Mouse (Mus musculus): ENCODE results near the gene H2al1o. TPM values are rescaled to one million over a fixed set of nuclear protein-coding genes. Genes with fewer than 3 reads are reported as not detected.
"Not testable (repeated sequence)": the region's sequence is repeated elsewhere in the genome, so short reads cannot be mapped to it uniquely, and the experiment has no call there.

H2al1o gene
- not detected for polyA plus RNA-seq (2012; fragmentation: generic; extraction: Trizol)
- long read RNA-seq, experiment 1, result 0 reads
- long read RNA-seq, experiment 2, result 0 reads

DNA sequence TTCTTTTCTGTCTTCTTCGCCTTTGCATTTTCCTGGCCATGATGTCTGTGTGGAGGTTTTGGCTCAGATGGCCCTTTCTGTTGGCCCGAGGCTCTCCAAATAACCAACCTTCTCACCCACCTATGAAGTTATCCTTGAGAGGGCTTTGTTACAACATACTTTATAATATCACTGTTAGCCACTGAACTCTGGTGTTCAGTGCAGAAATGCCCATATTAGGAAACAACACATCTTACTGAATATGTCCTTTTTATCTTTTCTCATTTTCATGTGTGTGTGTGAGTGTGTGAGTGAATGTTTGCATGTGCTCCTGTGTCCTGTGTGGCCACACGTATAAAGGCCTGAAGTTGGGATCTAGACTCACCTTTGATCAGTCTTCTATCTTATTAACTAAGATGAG lies at the start of gene H2al1o:
H2al1o (minus strand) TSS at position 101 of the 400 bp plus-strand sequence.
- not testable (repeated sequence) for H3K27me3 ChIP-seq (ENCODE audit: control insufficient read depth, insufficient read depth, insufficient read length); H3K79me2 ChIP-seq (ENCODE audit: control insufficient read depth, insufficient read depth); H3K4me3 ChIP-seq (ENCODE audit: insufficient read depth, poor library complexity, severe bottlenecking); H3K36me3 ChIP-seq (ENCODE audit: control insufficient read depth, insufficient read depth); H3ac ChIP-seq (ENCODE audit: control insufficient read depth, insufficient read length, low read depth); H3K79me3 ChIP-seq (ENCODE audit: low read depth)

DNA sequence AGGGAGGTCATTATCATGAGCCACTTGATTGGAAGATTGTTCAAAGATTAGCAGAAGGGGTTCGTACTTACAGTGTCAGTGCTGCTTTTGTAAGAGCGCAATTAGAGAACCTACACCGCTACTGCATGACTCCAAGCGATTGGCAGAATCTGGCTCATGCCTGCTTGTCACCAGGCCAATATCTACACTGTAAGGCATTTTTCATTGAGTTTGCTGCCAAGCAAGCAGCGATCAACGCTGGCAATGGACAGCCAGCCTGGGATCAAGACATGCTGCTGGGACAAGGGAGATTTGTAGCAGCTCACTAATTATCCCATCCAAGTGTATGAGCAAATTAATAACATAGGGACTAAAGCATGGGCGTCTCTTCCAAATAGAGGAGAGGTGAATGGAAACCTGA lies 25.8 kb upstream of the H2al1o start:
- not testable (repeated sequence) for H3K79me3 ChIP-seq (ENCODE audit: low read depth); H3K4me3 ChIP-seq (ENCODE audit: insufficient read depth, poor library complexity, severe bottlenecking); H3K27me3 ChIP-seq (ENCODE audit: control insufficient read depth, insufficient read depth, insufficient read length); H3ac ChIP-seq (ENCODE audit: control insufficient read depth, insufficient read length, low read depth); H3K79me2 ChIP-seq (ENCODE audit: control insufficient read depth, insufficient read depth); H3K36me3 ChIP-seq (ENCODE audit: control insufficient read depth, insufficient read depth)

DNA sequence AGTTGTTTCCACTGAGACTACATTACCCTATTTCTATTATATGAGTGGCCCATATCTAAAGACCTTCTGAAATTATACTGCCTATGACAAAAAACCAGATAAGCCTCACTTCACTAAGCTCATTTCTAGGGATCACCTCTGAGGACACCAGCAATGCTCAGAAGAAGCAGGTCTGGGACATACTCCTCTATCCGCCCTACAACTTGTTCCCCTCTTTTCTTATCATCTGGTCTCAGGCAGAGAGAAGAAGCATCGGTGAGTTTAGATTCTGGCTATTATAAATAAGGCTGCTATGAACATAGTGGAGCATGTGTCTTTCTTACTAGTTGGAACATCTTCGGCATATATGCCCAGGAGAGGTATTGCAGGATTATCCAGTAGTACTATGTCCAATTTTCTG lies 35.3 kb downstream of the H2al1o start:
- Histone ChIP-seq H3K4me3 (ENCODE audit: insufficient read depth, poor library complexity, severe bottlenecking) (no peak overlapping the region), H3K27me3 (ENCODE audit: control insufficient read depth, insufficient read depth, insufficient read length) (no peaks in the 10 kb centered on the region), H3K79me2 (ENCODE audit: control insufficient read depth, insufficient read depth) (no peaks in the 10 kb centered on the region), H3K36me3 (ENCODE audit: control insufficient read depth, insufficient read depth) (no peaks in the 10 kb centered on the region), H3K79me3 (ENCODE audit: low read depth) (no peaks in the 10 kb centered on the region), H3ac (ENCODE audit: control insufficient read depth, insufficient read length, low read depth) (no peak overlapping the region)
- TF ChIP-seq USF1 (IDR thresholded peaks at IDR 0.05; ENCODE audit: low read depth) (no peak), CTCF (IDR thresholded peaks at IDR 0.05; ENCODE audit: control insufficient read depth, insufficient read depth, insufficient read length) (no peak), MAX (IDR thresholded peaks at IDR 0.05) (no peak), MYOG (IDR thresholded peaks at IDR 0.05; ENCODE audit: control insufficient read depth, extremely low read depth, insufficient read length) (no peak), FOSL1 (IDR thresholded peaks at IDR 0.05; ENCODE audit: insufficient read depth, low read length, poor library complexity, severe bottlenecking) (no peak), MYOD1 (IDR thresholded peaks at IDR 0.05; ENCODE audit: control insufficient read depth, insufficient read length, low read depth) (no peak), CEBPB (IDR thresholded peaks at IDR 0.05; ENCODE audit: low read depth) (no peak)

Other genes starting within 250 kb of the H2al1o start
- not detected for gene H2al1k, start 221.8 kb downstream of the H2al1o start, polyA plus RNA-seq (2012; fragmentation: generic; extraction: Trizol)
- not detected for gene Cybb, start 84.6 kb downstream of the H2al1o start, polyA plus RNA-seq (2012; fragmentation: generic; extraction: Trizol)
- gene Dynlt3, start 90.6 kb upstream of the H2al1o start, polyA plus RNA-seq (2012; fragmentation: generic; extraction: Trizol), result 25.4 TPM